Mouse (Mus musculus): ENCODE results near the gene Lclat1. TPM values are rescaled to one million over a fixed set of nuclear protein-coding genes. Genes with fewer than 3 reads are reported as not detected.

Lclat1 gene
- polyA plus RNA-seq, 1 experiment from 2014 or later: 24.3 TPM

DNA sequence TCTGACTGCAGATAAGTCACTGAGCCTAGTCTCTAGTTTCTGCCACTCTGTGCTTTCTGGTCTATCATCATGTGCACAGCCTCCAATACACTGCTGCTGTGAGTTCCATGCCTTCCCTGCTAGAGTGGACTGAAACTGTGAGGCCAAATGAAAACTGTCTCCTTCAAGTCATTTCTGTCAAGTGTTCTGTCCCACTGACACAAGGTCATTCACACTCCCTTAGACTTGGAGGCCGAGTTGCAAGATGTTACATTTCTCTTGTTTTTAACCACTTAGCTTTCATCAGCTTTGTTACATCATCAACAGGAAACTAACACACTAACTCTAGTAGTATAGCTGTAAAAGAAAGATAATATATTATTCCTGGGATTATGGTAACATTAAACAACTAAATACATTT is 9.1 kb upstream of the Lclat1 start:
- H3K4me2 ChIP-seq (replicated peaks; ENCODE audit: low read depth): no peak overlapping the region
- H3K4me1 ChIP-seq (replicated peaks; ENCODE audit: control insufficient read depth, insufficient read depth, low read length): no peaks in the 10 kb centered on the region
- no peaks in the 10 kb centered on the region for H3K27me3 ChIP-seq (replicated peaks; ENCODE audit: control insufficient read depth, insufficient read depth, low read length)
- H3K36me3 ChIP-seq (ENCODE audit: control insufficient read depth, insufficient read depth): no peaks in the 10 kb centered on the region
- no peak overlapping the region for H3K9ac ChIP-seq (ENCODE audit: low read depth, low read length)
- H3K4me3 ChIP-seq (ENCODE audit: low read depth, low read length): no peak overlapping the region
- WGBS: 62% methylated on average over 1 of the region's 1 CpGs
- TF ChIP-seq CTCF (IDR thresholded peaks at IDR 0.05; ENCODE audit: low read depth): no peak
- no peak for ATAC-seq
- no peak overlapping the region for H3K27ac ChIP-seq (ENCODE audit: low read depth, low read length)
- no peaks in the 10 kb centered on the region for H3K9me3 ChIP-seq (ENCODE audit: control insufficient read depth)

DNA sequence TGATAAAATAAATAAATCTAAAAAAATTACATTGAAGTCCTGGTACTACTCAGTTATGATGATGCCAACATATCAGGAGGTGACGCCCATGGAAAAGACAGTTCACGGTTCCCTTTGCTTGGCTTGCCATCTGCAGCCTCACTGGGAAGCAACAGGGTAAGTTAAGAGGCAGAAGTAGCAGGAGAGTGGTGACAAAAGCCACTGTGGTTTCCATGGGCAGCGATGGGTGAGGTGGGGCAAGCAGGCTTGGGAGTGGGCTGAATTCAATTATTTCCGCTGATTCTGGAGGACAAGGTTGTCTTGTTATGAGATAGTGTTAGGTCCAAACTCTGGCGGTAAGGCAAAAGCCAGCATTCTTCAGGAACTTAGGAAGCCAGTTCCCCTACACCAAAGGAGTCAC is 7.4 kb upstream of the Lclat1 start:
- Histone ChIP-seq H3K4me3 (ENCODE audit: low read depth, low read length) (no peak overlapping the region), H3K36me3 (ENCODE audit: control insufficient read depth, insufficient read depth) (no peaks in the 10 kb centered on the region), H3K9me3 (ENCODE audit: control insufficient read depth) (no peaks in the 10 kb centered on the region), H3K27me3 (replicated peaks; ENCODE audit: control insufficient read depth, insufficient read depth, low read length) (no peaks in the 10 kb centered on the region), H3K27ac (ENCODE audit: low read depth, low read length) (no peak overlapping the region), H3K9ac (ENCODE audit: low read depth, low read length) (no peak overlapping the region), H3K4me2 (replicated peaks; ENCODE audit: low read depth) (no peak overlapping the region), H3K4me1 (replicated peaks; ENCODE audit: control insufficient read depth, insufficient read depth, low read length) (no peaks in the 10 kb centered on the region)
- WGBS: 95% methylated on average over 5 of the region's 5 CpGs
- no peak for TF ChIP-seq CTCF (IDR thresholded peaks at IDR 0.05; ENCODE audit: low read depth)
- no peak for ATAC-seq

GRCm38 (mm10) chr17:73102538-73102937 is 5.2 kb upstream of the Lclat1 start:
- H3K4me1 ChIP-seq (replicated peaks; ENCODE audit: control insufficient read depth, insufficient read depth, low read length): no peaks in the 10 kb centered on the region
- H3K4me3 ChIP-seq (ENCODE audit: low read depth, low read length): no peak overlapping the region
- no peak for ATAC-seq
- H3K27ac ChIP-seq (ENCODE audit: low read depth, low read length): no peak overlapping the region
- TF ChIP-seq CTCF (IDR thresholded peaks at IDR 0.05; ENCODE audit: low read depth): no peak
- H3K9me3 ChIP-seq (ENCODE audit: control insufficient read depth): no peaks in the 10 kb centered on the region
- no peak overlapping the region for H3K4me2 ChIP-seq (replicated peaks; ENCODE audit: low read depth)
- 74% methylated on average over 4 of the region's 4 CpGs for WGBS
- H3K9ac ChIP-seq (ENCODE audit: low read depth, low read length): no peak overlapping the region
- H3K36me3 ChIP-seq (ENCODE audit: control insufficient read depth, insufficient read depth): no peaks in the 10 kb centered on the region
- no peaks in the 10 kb centered on the region for H3K27me3 ChIP-seq (replicated peaks; ENCODE audit: control insufficient read depth, insufficient read depth, low read length)

DNA sequence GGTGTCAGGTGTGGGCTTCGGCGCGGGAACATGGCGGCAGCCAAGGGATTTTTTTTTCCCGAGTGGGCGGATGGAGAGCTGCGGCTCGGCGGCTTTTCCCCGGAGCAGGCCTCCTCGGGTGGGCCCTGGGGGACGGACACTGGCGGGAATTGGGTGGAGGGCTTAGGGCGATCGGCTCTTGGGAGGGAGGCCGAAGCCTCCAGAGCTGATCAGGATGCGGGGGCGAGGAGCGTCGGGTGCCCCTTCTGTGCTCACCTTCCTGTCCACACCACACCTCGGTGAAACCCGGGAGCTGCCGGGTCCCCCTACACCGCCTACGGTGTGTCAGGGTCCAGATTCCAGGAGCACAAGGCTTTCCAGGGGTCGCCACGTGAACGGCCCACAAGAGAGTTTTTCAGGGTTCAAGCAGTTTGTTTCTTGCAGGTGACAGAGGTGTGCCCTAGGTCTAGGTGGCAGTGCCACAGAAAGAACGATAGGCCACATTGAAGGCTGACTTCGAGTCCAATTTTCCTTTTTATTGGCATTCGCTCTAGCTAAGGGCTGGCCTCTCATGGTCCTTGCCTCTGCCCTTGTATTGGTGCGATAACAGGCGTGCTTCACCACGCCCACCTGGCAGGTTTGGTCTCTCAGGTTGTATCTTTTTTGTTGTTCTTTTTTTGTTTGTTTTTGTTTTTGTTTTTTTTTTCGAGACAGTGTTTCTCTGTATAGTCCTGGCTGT is 544 bp downstream of the Lclat1 start:
- Histone ChIP-seq H3K9me3 (ENCODE audit: control insufficient read depth) (no peaks in the 10 kb centered on the region), H3K9ac (ENCODE audit: low read depth, low read length) (peak overlapping the region; percentile 90), H3K4me1 (replicated peaks; ENCODE audit: control insufficient read depth, insufficient read depth, low read length) (peaks cover 11% of the 10 kb centered on the region; the same call in 1 of the 2 replicates), H3K4me3 (ENCODE audit: low read depth, low read length) (peak overlapping the region; percentile 78), H3K27me3 (replicated peaks; ENCODE audit: control insufficient read depth, insufficient read depth, low read length) (no peaks in the 10 kb centered on the region), H3K27ac (ENCODE audit: low read depth, low read length) (peak overlapping the region; percentile 98), H3K4me2 (replicated peaks; ENCODE audit: low read depth) (peak overlapping the region; percentile 95), H3K36me3 (ENCODE audit: control insufficient read depth, insufficient read depth) (no peaks in the 10 kb centered on the region)
- peak; percentile 60 for ATAC-seq
- TF ChIP-seq CTCF (IDR thresholded peaks at IDR 0.05; ENCODE audit: low read depth): no peak
- 2% methylated on average over 35 of the region's 35 CpGs for WGBS

DNA sequence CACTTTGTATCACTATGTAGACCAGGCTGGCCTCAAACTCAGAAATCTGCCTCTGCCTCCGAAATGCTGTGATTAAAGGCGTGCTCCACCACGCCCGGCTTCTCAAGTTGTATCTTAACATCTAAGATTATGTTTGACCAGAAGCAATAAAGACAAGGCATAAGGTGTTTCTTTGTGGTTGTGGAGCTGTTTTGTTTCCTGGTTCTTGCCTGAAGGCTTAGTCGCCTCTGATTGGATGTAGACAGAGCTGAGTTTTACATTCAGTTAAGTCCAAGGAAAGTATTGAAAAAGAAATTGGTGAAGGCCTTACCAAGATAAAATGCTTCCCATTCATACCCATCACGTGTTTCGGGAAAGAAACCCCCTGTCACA is 1.1 kb downstream of the Lclat1 start:
- H3K27ac ChIP-seq (ENCODE audit: low read depth, low read length): peak overlapping the region; percentile 98
- H3K27me3 ChIP-seq (replicated peaks; ENCODE audit: control insufficient read depth, insufficient read depth, low read length): no peaks in the 10 kb centered on the region
- peaks cover 11% of the 10 kb centered on the region; the same call in 1 of the 2 replicates for H3K4me1 ChIP-seq (replicated peaks; ENCODE audit: control insufficient read depth, insufficient read depth, low read length)
- H3K9me3 ChIP-seq (ENCODE audit: control insufficient read depth): no peaks in the 10 kb centered on the region
- H3K4me2 ChIP-seq (replicated peaks; ENCODE audit: low read depth): peak overlapping the region; percentile 95
- WGBS: 38% methylated on average over 7 of the region's 7 CpGs
- TF ChIP-seq CTCF (IDR thresholded peaks at IDR 0.05; ENCODE audit: low read depth): no peak
- peak overlapping the region; percentile 78 for H3K4me3 ChIP-seq (ENCODE audit: low read depth, low read length)
- peak; percentile 35 for ATAC-seq
- no peaks in the 10 kb centered on the region for H3K36me3 ChIP-seq (ENCODE audit: control insufficient read depth, insufficient read depth)
- no peak overlapping the region for H3K9ac ChIP-seq (ENCODE audit: low read depth, low read length)

- Histone ChIP-seq H3K4me1 (replicated peaks; ENCODE audit: control insufficient read depth, insufficient read depth, low read length) (peaks cover 17% of the 10 kb centered on the region; the same call in 1 of the 2 replicates), H3K9ac (ENCODE audit: low read depth, low read length) (no peak overlapping the region), H3K4me3 (ENCODE audit: low read depth, low read length) (no peak overlapping the region), H3K9me3 (ENCODE audit: control insufficient read depth) (no peaks in the 10 kb centered on the region), H3K36me3 (ENCODE audit: control insufficient read depth, insufficient read depth) (no peaks in the 10 kb centered on the region), H3K27me3 (replicated peaks; ENCODE audit: control insufficient read depth, insufficient read depth, low read length) (no peaks in the 10 kb centered on the region), H3K4me2 (replicated peaks; ENCODE audit: low read depth) (peak overlapping the region; percentile 21; the same call in 1 of the 2 replicates), H3K27ac (ENCODE audit: low read depth, low read length) (peak overlapping the region; percentile 83)
- no peak for TF ChIP-seq CTCF (IDR thresholded peaks at IDR 0.05; ENCODE audit: low read depth)
- ATAC-seq: no peak
- WGBS: 41% methylated on average over 7 of the region's 7 CpGs
Observed at GRCm38 (mm10) chr17:73112128-73112527, 4.3 kb downstream of the Lclat1 start.

All from intestine, postnatal 0 days (tissue).